Mouse (Mus musculus) liver, embryonic 14.5 days (tissue): ENCODE data around the gene Gpsm3. TPM values are rescaled to one million over a fixed set of nuclear protein-coding genes. Genes with fewer than 3 reads are reported as not detected.
A peak's percentile ranks its signal among the peaks of the same experiment; 100 is the strongest.

ENCODE experiments used
- ATAC-seq: fragments of 200-750 bp; cut with Nextera tagmentation; 2 replicates; pipeline ENCODE4 v1.8.0; 2017; ENCODE audit warnings: moderate number of reproducible peaks, mild to moderate bottlenecking, moderate library complexity; ENCODE audit not compliant: insufficient read depth
- DNase-seq, 3 experiments: peaks; one replicate each; pipeline ENCODE4 v3.0.0-alpha.2; 2012 to 2013; ENCODE audit warnings: low read depth in 3 of 3, low spot score in 3 of 3
- H3K27ac ChIP-seq: fragments of 300-500 bp; sonication (generic); 2 replicates; pipeline ENCODE4 v1.5.1; 2014; ENCODE audit warnings: moderate library complexity, mild to moderate bottlenecking, control low read depth, inconsistent platforms
- H3K27me3 ChIP-seq: fragments of 300-500 bp; sonication (generic); 2 replicates; pipeline ENCODE4 v1.6.1; 2014; ENCODE audit warnings: mild to moderate bottlenecking, low read length, moderate library complexity; ENCODE audit not compliant: control insufficient read depth, insufficient read depth
- H3K36me3 ChIP-seq: fragments of 300-500 bp; sonication (generic); replicated peaks from 2 replicates; pipeline ENCODE4 v1.6.1; 2014; ENCODE audit warnings: low read depth; ENCODE audit not compliant: control insufficient read depth, insufficient read depth
- H3K4me1 ChIP-seq, 2 experiments: fragments of 200-500 bp in 1 of 2; fragments of 300-500 bp in 1 of 2; sonication (generic) in 1 of 2; replicated peaks; 2 replicates each; pipeline ENCODE4 v1.6.1; 2012 to 2014; ENCODE audit warnings: antibody characterized with exemption in 1 of 2, inconsistent platforms in 1 of 2, low read length in 1 of 2; ENCODE audit not compliant: control insufficient read depth in 2 of 2, insufficient read depth in 2 of 2
- H3K4me2 ChIP-seq: fragments of 300-500 bp; sonication (generic); 2 replicates; pipeline ENCODE4 v1.6.1; 2014; ENCODE audit warnings: low read depth, mild to moderate bottlenecking, control low read depth, moderate library complexity
- H3K4me3 ChIP-seq, 2 experiments: fragments of 200-500 bp in 1 of 2; fragments of 300-500 bp in 1 of 2; sonication (generic) in 1 of 2; 2 replicates each; pipeline ENCODE4 v1.5.1; 2012 to 2014; ENCODE audit warnings: low read depth in 2 of 2, low read length in 2 of 2, mild to moderate bottlenecking in 2 of 2, control low read depth in 1 of 2, inconsistent platforms in 1 of 2, moderate library complexity in 1 of 2; ENCODE audit not compliant: insufficient read depth in 1 of 2
- H3K9ac ChIP-seq: fragments of 300-500 bp; sonication (generic); replicated peaks from 2 replicates; pipeline ENCODE4 v1.6.1; 2014; ENCODE audit warnings: mild to moderate bottlenecking, control low read depth, moderate library complexity
- H3K9me3 ChIP-seq: fragments of 300-500 bp; sonication (generic); 2 replicates; pipeline ENCODE4 v1.6.1; 2016; ENCODE audit warnings: low read length, mixed read lengths; ENCODE audit not compliant: control insufficient read depth
- CTCF ChIP-seq: IDR thresholded peaks from 2 replicates; pipeline ENCODE4 v1.5.1; 2016; ENCODE audit warnings: antibody characterized with exemption, low read depth, control low read depth
- EP300 ChIP-seq: IDR thresholded peaks from 2 replicates; pipeline ENCODE4 v1.6.1; 2016; ENCODE audit warnings: antibody characterized with exemption, low read depth
- WGBS: fragments of 180-500 bp; shearing (Covaris S2); extraction: QIAGEN DNeasy Blood & Tissue Kit; methylation state at CpG from one replicate; pipeline ENCODE4 v1.1.7; 2014; ENCODE audit not compliant: insufficient replicate concordance; 5-methylcytosine and 5-hydroxymethylcytosine counted together
- polyA plus RNA-seq, 2 experiments: library from polyadenylated mRNA; depleted of rRNA in 1 of 2; stranded (reverse) in 1 of 2; unstranded in 1 of 2; fragments of >200 nt; fragmentation: Nextera tagmentation in 1 of 2; extraction: Ambion mirVana in 1 of 2; gene quantifications; 2 replicates each; pipeline versions ENCODE4 v1.2.1 to v1.2.3; 2012 to 2014

Gpsm3 gene
- polyA plus RNA-seq, 2 experiments, result 4.2 to 9.8 TPM

- DNase-seq (no peak), ATAC-seq (no peak)
- Histone ChIP-seq H3K27me3 (peaks cover 23% of the 10 kb centered on the region), H3K4me2 (no peak overlapping the region), H3K4me3 (no peak overlapping the region), H3K4me1 (peaks cover 0 to 4% of the 10 kb centered on the region in 2 experiments; a peak in 1 of 4 replicates), H3K36me3 (no peaks in the 10 kb centered on the region), H3K9me3 (no peaks in the 10 kb centered on the region), H3K27ac (no peak overlapping the region), H3K9ac (no peak overlapping the region)
- 37% methylated on average over 2 of the region's 2 CpGs for WGBS
- TF ChIP-seq EP300 (no peak), CTCF (no peak)
Observed at GRCm38 (mm10) chr17:34635671-34636070, 46.1 kb downstream of the Gpsm3 start.

GRCm38 (mm10) chr17:34637459-34637858 lies 47.9 kb downstream of the Gpsm3 start:
- Histone ChIP-seq H3K36me3 (no peaks in the 10 kb centered on the region), H3K27me3 (peaks cover 5% of the 10 kb centered on the region), H3K27ac (no peak overlapping the region), H3K9me3 (no peaks in the 10 kb centered on the region), H3K4me1 (no peaks in the 10 kb centered on the region), H3K4me3 (no peak overlapping the region), H3K9ac (no peak overlapping the region), H3K4me2 (no peak overlapping the region)
- 50% methylated on average over 3 of the region's 3 CpGs for WGBS
- TF ChIP-seq EP300 (no peak), CTCF (no peak)
- DNase-seq, result no peak
- no peak for ATAC-seq

GRCm38 (mm10) chr17:34639461-34640255 lies 50.1 kb downstream of the Gpsm3 start:
- H3K9ac ChIP-seq, result no peak overlapping the region
- TF ChIP-seq EP300 (no peak), CTCF (no peak)
- H3K9me3 ChIP-seq, result no peaks in the 10 kb centered on the region
- no peak overlapping the region for H3K4me2 ChIP-seq
- DNase-seq (peak in 1 of 3 experiments; percentile 19), ATAC-seq (no peak)
- no peak overlapping the region for H3K27ac ChIP-seq
- no peaks in the 10 kb centered on the region for H3K36me3 ChIP-seq
- 63% methylated on average over 7 of the region's 7 CpGs for WGBS
- 0 out of 4 replicates have a peak, but pooled peaks cover 0 to 3% of the 10 kb centered on the region in 2 experiments for H3K4me1 ChIP-seq
- H3K27me3 ChIP-seq, result no peaks in the 10 kb centered on the region; the same call in 1 of the 2 replicates
- H3K4me3 ChIP-seq, result no peak overlapping the region

GRCm38 (mm10) chr17:34640778-34641601 lies 51.4 kb downstream of the Gpsm3 start:
- 33% methylated on average over 11 of the region's 11 CpGs for WGBS
- Histone ChIP-seq H3K4me2 (no peak overlapping the region), H3K4me1 (peaks cover 6 to 12% of the 10 kb centered on the region in 2 experiments), H3K36me3 (no peaks in the 10 kb centered on the region), H3K9me3 (no peaks in the 10 kb centered on the region), H3K4me3 (no peak overlapping the region), H3K9ac (no peak overlapping the region), H3K27me3 (no peaks in the 10 kb centered on the region; the same call in 1 of the 2 replicates), H3K27ac (no peak overlapping the region)
- DNase-seq (no peak), ATAC-seq (no peak)
- TF ChIP-seq EP300 (no peak), CTCF (no peak)

Other genes starting within 250 kb of the Gpsm3 start
- 0.01 and 0.03 TPM in 2 replicates for gene Btnl2, start 235.0 kb upstream of the Gpsm3 start, polyA plus RNA-seq (2012; rRNA removed)
- not detected in 2 replicates for gene Btnl2, start 235.0 kb upstream of the Gpsm3 start, polyA plus RNA-seq (2014; fragmentation: Nextera tagmentation; extraction: Ambion mirVana)
- gene Btnl1, start 212.7 kb upstream of the Gpsm3 start, polyA plus RNA-seq (2012; rRNA removed), result not detected in 2 replicates
- gene Btnl1, start 212.7 kb upstream of the Gpsm3 start, polyA plus RNA-seq (2014; fragmentation: Nextera tagmentation; extraction: Ambion mirVana), result not detected in 2 replicates
- gene BC051142, start 191.0 kb upstream of the Gpsm3 start, polyA plus RNA-seq (2012; rRNA removed), result 0.03 and 0.17 TPM in 2 replicates
- gene BC051142, start 191.0 kb upstream of the Gpsm3 start, polyA plus RNA-seq (2014; fragmentation: Nextera tagmentation; extraction: Ambion mirVana), result 0.08 and 0.66 TPM in 2 replicates
- not detected in 2 replicates for gene Btnl4, start 112.5 kb upstream of the Gpsm3 start, polyA plus RNA-seq (2012; rRNA removed)
- gene Btnl4, start 112.5 kb upstream of the Gpsm3 start, polyA plus RNA-seq (2014; fragmentation: Nextera tagmentation; extraction: Ambion mirVana), result not detected in 2 replicates
- gene Btnl6, start 72.5 kb upstream of the Gpsm3 start, polyA plus RNA-seq (2012; rRNA removed), result not detected in 2 replicates
- gene Btnl6, start 72.5 kb upstream of the Gpsm3 start, polyA plus RNA-seq (2014; fragmentation: Nextera tagmentation; extraction: Ambion mirVana), result not detected in 2 replicates
- 0.99 and 1.6 TPM in 2 replicates for gene Notch4, start 25.5 kb upstream of the Gpsm3 start, polyA plus RNA-seq (2012; rRNA removed)
- 0.58 and 0.67 TPM in 2 replicates for gene Notch4, start 25.5 kb upstream of the Gpsm3 start, polyA plus RNA-seq (2014; fragmentation: Nextera tagmentation; extraction: Ambion mirVana)
- gene Pbx2, start 1.5 kb downstream of the Gpsm3 start, polyA plus RNA-seq (2012; rRNA removed), result 21.1 and 22.7 TPM in 2 replicates
- 2.7 and 3.3 TPM in 2 replicates for gene Pbx2, start 1.5 kb downstream of the Gpsm3 start, polyA plus RNA-seq (2014; fragmentation: Nextera tagmentation; extraction: Ambion mirVana)
- 1.3 TPM in 2 replicates for gene Ager, start 8.1 kb downstream of the Gpsm3 start, polyA plus RNA-seq (2012; rRNA removed)
- 0.41 and 0.53 TPM in 2 replicates for gene Ager, start 8.1 kb downstream of the Gpsm3 start, polyA plus RNA-seq (2014; fragmentation: Nextera tagmentation; extraction: Ambion mirVana)
- 51.5 and 61.2 TPM in 2 replicates for gene Rnf5, start 13.9 kb downstream of the Gpsm3 start, polyA plus RNA-seq (2012; rRNA removed)
- gene Rnf5, start 13.9 kb downstream of the Gpsm3 start, polyA plus RNA-seq (2014; fragmentation: Nextera tagmentation; extraction: Ambion mirVana), result 59.6 and 66.4 TPM in 2 replicates
- 35.9 and 45.5 TPM in 2 replicates for gene Agpat1, start 14.5 kb downstream of the Gpsm3 start, polyA plus RNA-seq (2012; rRNA removed)
- gene Agpat1, start 14.5 kb downstream of the Gpsm3 start, polyA plus RNA-seq (2014; fragmentation: Nextera tagmentation; extraction: Ambion mirVana), result 19.0 and 21.4 TPM in 2 replicates
- gene Egfl8, start 26.2 kb downstream of the Gpsm3 start, polyA plus RNA-seq (2012; rRNA removed), result 0.39 and 0.40 TPM in 2 replicates
- gene Egfl8, start 26.2 kb downstream of the Gpsm3 start, polyA plus RNA-seq (2014; fragmentation: Nextera tagmentation; extraction: Ambion mirVana), result 0.10 and 0.27 TPM in 2 replicates
- gene Ppt2, start 38.7 kb downstream of the Gpsm3 start, polyA plus RNA-seq (2012; rRNA removed), result 10.4 and 11.6 TPM in 2 replicates
- 10.5 and 12.9 TPM in 2 replicates for gene Ppt2, start 38.7 kb downstream of the Gpsm3 start, polyA plus RNA-seq (2014; fragmentation: Nextera tagmentation; extraction: Ambion mirVana)
- gene Prrt1, start 39.7 kb downstream of the Gpsm3 start, polyA plus RNA-seq (2012; rRNA removed), result 0.04 and 0.11 TPM in 2 replicates
- not detected in 2 replicates for gene Prrt1, start 39.7 kb downstream of the Gpsm3 start, polyA plus RNA-seq (2014; fragmentation: Nextera tagmentation; extraction: Ambion mirVana)
- gene Fkbpl, start 55.0 kb downstream of the Gpsm3 start, polyA plus RNA-seq (2012; rRNA removed), result 0.47 and 1.6 TPM in 2 replicates
- gene Fkbpl, start 55.0 kb downstream of the Gpsm3 start, polyA plus RNA-seq (2014; fragmentation: Nextera tagmentation; extraction: Ambion mirVana), result 2.9 and 3.2 TPM in 2 replicates
- gene Atf6b, start 57.3 kb downstream of the Gpsm3 start, polyA plus RNA-seq (2012; rRNA removed), result 15.5 and 16.6 TPM in 2 replicates
- 11.3 and 12.6 TPM in 2 replicates for gene Atf6b, start 57.3 kb downstream of the Gpsm3 start, polyA plus RNA-seq (2014; fragmentation: Nextera tagmentation; extraction: Ambion mirVana)
- gene Tnxb, start 80.7 kb downstream of the Gpsm3 start, polyA plus RNA-seq (2012; rRNA removed), result 0.17 and 0.21 TPM in 2 replicates
- gene Tnxb, start 80.7 kb downstream of the Gpsm3 start, polyA plus RNA-seq (2014; fragmentation: Nextera tagmentation; extraction: Ambion mirVana), result 0.10 and 0.13 TPM in 2 replicates
- gene C4b, start 154.1 kb downstream of the Gpsm3 start, polyA plus RNA-seq (2012; rRNA removed), result 2.6 and 2.9 TPM in 2 replicates
- 3.4 and 4.8 TPM in 2 replicates for gene C4b, start 154.1 kb downstream of the Gpsm3 start, polyA plus RNA-seq (2014; fragmentation: Nextera tagmentation; extraction: Ambion mirVana)
- 0.02 TPM in 1 of 2 replicates, not detected in the other for gene Cyp21a1, start 214.8 kb downstream of the Gpsm3 start, polyA plus RNA-seq (2012; rRNA removed)
- not detected in 2 replicates for gene Cyp21a1, start 214.8 kb downstream of the Gpsm3 start, polyA plus RNA-seq (2014; fragmentation: Nextera tagmentation; extraction: Ambion mirVana)
- gene Stk19, start 247.1 kb downstream of the Gpsm3 start, polyA plus RNA-seq (2012; rRNA removed), result 12.8 and 14.8 TPM in 2 replicates
- gene Stk19, start 247.1 kb downstream of the Gpsm3 start, polyA plus RNA-seq (2014; fragmentation: Nextera tagmentation; extraction: Ambion mirVana), result 10.6 and 13.3 TPM in 2 replicates
- gene Dxo, start 247.2 kb downstream of the Gpsm3 start, polyA plus RNA-seq (2012; rRNA removed), result 27.7 and 30.6 TPM in 2 replicates
- gene Dxo, start 247.2 kb downstream of the Gpsm3 start, polyA plus RNA-seq (2014; fragmentation: Nextera tagmentation; extraction: Ambion mirVana), result 24.0 and 28.1 TPM in 2 replicates